ENCODE assay signal across 11 mouse cellular contexts in genomic region chr9:110944265-110944664, GRCm38 (mm10). TPM values are rescaled to one million over a fixed set of nuclear protein-coding genes. Genes with fewer than 3 reads are reported as not detected.
DNase-seq lines count a peak whose midpoint lies in the region; ATAC-seq lines count a peak whose summit lies in the region.
"Had no signal": no experiment of that assay in that cellular context is flagged by ENCODE, and none has a peak within 500 bp of the region (broad histone marks: within the 10 kb centered on the region; RNA-seq: fewer than 3 reads in every experiment).

No protein-coding gene starts in this region.

- H3K27me3 ChIP-seq in midbrain, embryonic 11.5 days (ENCODE audit: control insufficient read depth, insufficient read depth, low read length), result peaks cover 24% of the 10 kb centered on the region
- peaks cover 2% of the 10 kb centered on the region; the same call in 1 of the 2 replicates for H3K27me3 ChIP-seq in midbrain, embryonic 16.5 days (ENCODE audit: control insufficient read depth, insufficient read depth, low read depth, low read length)
- H3K27me3 ChIP-seq in embryonic facial prominence, embryonic 11.5 days (ENCODE audit: control insufficient read depth, insufficient read depth, low read length), result peaks cover 28% of the 10 kb centered on the region
- H3K27me3 ChIP-seq in splenic B cell, adult 2 months (ENCODE audit: control insufficient read depth, insufficient read depth, low read length, poor library complexity, severe bottlenecking), result no peaks in the 10 kb centered on the region

- DNase-seq in gastrocnemius, adult 18-20 months (ENCODE audit: low spot score), result peak; percentile 25
- DNase-seq in gastrocnemius, postnatal 36 days, result no peak
- DNase-seq in midbrain, embryonic 11.5 days (ENCODE audit: low spot score, missing footprints), result peak; percentile 84
- DNase-seq in embryonic facial prominence, embryonic 11.5 days (ENCODE audit: low spot score), result peak; percentile 52
- peak; percentile 10 for DNase-seq in splenic B cell, adult 2 months (ENCODE audit: low read depth, low spot score)
- no peak for DNase-seq in layer of hippocampus, postnatal 36 days
- DNase-seq: heart, postnatal 4 days had no signal

- peaks cover 19% of the 10 kb centered on the region for H3K4me1 ChIP-seq in midbrain, embryonic 11.5 days (ENCODE audit: control insufficient read depth, insufficient read depth, low read length)
- H3K4me1 ChIP-seq in midbrain, embryonic 16.5 days (ENCODE audit: control insufficient read depth, insufficient read depth, low read length), result no peaks in the 10 kb centered on the region
- H3K4me1 ChIP-seq in embryonic facial prominence, embryonic 11.5 days (ENCODE audit: control insufficient read depth, insufficient read depth, low read length), result peaks cover 3% of the 10 kb centered on the region; the same call in 1 of the 2 replicates
- H3K4me1 ChIP-seq: liver, embryonic 15.5 days had no signal

- H3K4me3 ChIP-seq in midbrain, embryonic 11.5 days (ENCODE audit: low read depth, low read length), result no peak overlapping the region
- H3K4me3 ChIP-seq in midbrain, embryonic 16.5 days (ENCODE audit: low read depth, low read length), result no peak overlapping the region
- H3K4me3 ChIP-seq in embryonic facial prominence, embryonic 11.5 days (ENCODE audit: low read depth, low read length), result no peak overlapping the region
- H3K4me3 ChIP-seq: liver, embryonic 15.5 days had no signal

- H3K36me3 ChIP-seq in midbrain, embryonic 11.5 days (ENCODE audit: control insufficient read depth, insufficient read depth, low read length), result no peaks in the 10 kb centered on the region
- H3K36me3 ChIP-seq in midbrain, embryonic 16.5 days (ENCODE audit: control insufficient read depth, insufficient read depth, low read length), result no peaks in the 10 kb centered on the region
- H3K36me3 ChIP-seq in embryonic facial prominence, embryonic 11.5 days (replicated peaks; ENCODE audit: control insufficient read depth, insufficient read depth, low read depth, low read length), result no peaks in the 10 kb centered on the region
- no peaks in the 10 kb centered on the region for H3K36me3 ChIP-seq in splenic B cell, adult 2 months (ENCODE audit: control insufficient read depth, insufficient read depth, low read length, poor library complexity, severe bottlenecking)
- H3K36me3 ChIP-seq: liver, embryonic 15.5 days had no signal

- H3K9me3 ChIP-seq in midbrain, embryonic 11.5 days (ENCODE audit: control insufficient read depth, low read length), result no peaks in the 10 kb centered on the region
- H3K9me3 ChIP-seq in midbrain, embryonic 16.5 days (replicated peaks; ENCODE audit: control insufficient read depth, low read length, poor library complexity, severe bottlenecking), result no peaks in the 10 kb centered on the region
- no peaks in the 10 kb centered on the region for H3K9me3 ChIP-seq in embryonic facial prominence, embryonic 11.5 days (replicated peaks; ENCODE audit: control insufficient read depth, low read length)
- H3K9me3 ChIP-seq: liver, embryonic 15.5 days had no signal

- H3K9ac ChIP-seq in midbrain, embryonic 11.5 days (ENCODE audit: low read length), result no peak overlapping the region
- no peak overlapping the region for H3K9ac ChIP-seq in midbrain, embryonic 16.5 days (ENCODE audit: low read depth, low read length)
- no peak overlapping the region for H3K9ac ChIP-seq in embryonic facial prominence, embryonic 11.5 days (replicated peaks; ENCODE audit: low read length)
- H3K9ac ChIP-seq: liver, embryonic 15.5 days had no signal

- H3K27ac ChIP-seq in midbrain, embryonic 11.5 days (ENCODE audit: low read depth, low read length), result no peak overlapping the region
- H3K27ac ChIP-seq in midbrain, embryonic 16.5 days (ENCODE audit: low read length), result no peak overlapping the region
- H3K27ac ChIP-seq in embryonic facial prominence, embryonic 11.5 days (replicated peaks; ENCODE audit: low read depth, low read length), result no peak overlapping the region
- H3K27ac ChIP-seq: liver, embryonic 15.5 days had no signal

- intact Hi-C loops in gastrocnemius, postnatal 36 days (cut with DNase I), result no loop called here

- WGBS in midbrain, embryonic 11.5 days, result 32% methylated on average over 13 of the region's 13 CpGs
- 33% methylated on average over 13 of the region's 13 CpGs for WGBS in midbrain, embryonic 16.5 days
- WGBS in embryonic facial prominence, embryonic 11.5 days, result 38% methylated on average over 13 of the region's 13 CpGs

- no peak overlapping the region for H3K4me2 ChIP-seq in midbrain, embryonic 11.5 days
- no peak overlapping the region for H3K4me2 ChIP-seq in midbrain, embryonic 16.5 days (ENCODE audit: low read length)
- no peak overlapping the region for H3K4me2 ChIP-seq in embryonic facial prominence, embryonic 11.5 days (ENCODE audit: low read depth, low read length)
- H3K4me2 ChIP-seq: liver, embryonic 15.5 days had no signal

- ATAC-seq in midbrain, embryonic 11.5 days (ENCODE audit: low FRiP score), result no peak
- no peak for ATAC-seq in midbrain, embryonic 16.5 days
- no peak for ATAC-seq in embryonic facial prominence, embryonic 11.5 days (replicated peaks; ENCODE audit: insufficient number of reproducible peaks, low FRiP score, low TSS enrichment, low read depth)
- ATAC-seq in megakaryocyte, adult 5-6 weeks (ENCODE audit: poor library complexity, severe bottlenecking), result no peak

RNA-seq across cellular contexts. Expression of gene Tdgf1, which starts 1.7 kb away (rescaled TPM):
- not detected for total RNA-seq in gastrocnemius, adult 18-20 months (2021)
- total RNA-seq in gastrocnemius, postnatal 36 days (2021), result not detected
- polyA plus RNA-seq in midbrain, embryonic 11.5 days (2014; fragmentation: Nextera tagmentation; extraction: Ambion mirVana), result not detected in 2 replicates
- not detected in 2 replicates for polyA plus RNA-seq in midbrain, embryonic 16.5 days (2015; fragmentation: Nextera tagmentation; extraction: Ambion mirVana)
- not detected in 2 replicates for polyA plus RNA-seq in embryonic facial prominence, embryonic 11.5 days (2014; fragmentation: Nextera tagmentation; extraction: Ambion mirVana)
- total RNA-seq in layer of hippocampus, postnatal 36 days (2021), result under 1 TPM; 0.22 to 0.33 TPM
- not detected in 2 replicates for total RNA-seq in megakaryocyte, adult 5-6 weeks (2015)
- not detected in 2 replicates for total RNA-seq in megakaryocyte, adult 5-6 weeks (2017)
- total RNA-seq: heart, postnatal 4 days had no signal
- polyA plus RNA-seq: liver, embryonic 15.5 days had no signal

RNA-seq across cellular contexts. Expression of gene Lrrc2, which starts 7.1 kb away (rescaled TPM):
- total RNA-seq in gastrocnemius, adult 18-20 months (2021), result 100 to 1,000 TPM in 1 of 2 experiments, 10 to 100 TPM in 1; 82.8 to 112 TPM
- total RNA-seq in gastrocnemius, postnatal 36 days (2021), result 10 to 100 TPM; 45.8 to 73.6 TPM
- 0.04 TPM in 1 of 2 replicates, not detected in the other for polyA plus RNA-seq in midbrain, embryonic 11.5 days (2014; fragmentation: Nextera tagmentation; extraction: Ambion mirVana)
- 0.29 and 1.2 TPM in 2 replicates for polyA plus RNA-seq in midbrain, embryonic 16.5 days (2015; fragmentation: Nextera tagmentation; extraction: Ambion mirVana)
- polyA plus RNA-seq in embryonic facial prominence, embryonic 11.5 days (2014; fragmentation: Nextera tagmentation; extraction: Ambion mirVana), result 0.20 and 0.74 TPM in 2 replicates
- 1 to 10 TPM; 1.3 to 1.5 TPM for total RNA-seq in layer of hippocampus, postnatal 36 days (2021)
- total RNA-seq in megakaryocyte, adult 5-6 weeks (2015), result not detected in 2 replicates
- 0.04 TPM in 1 of 2 replicates, not detected in the other for total RNA-seq in megakaryocyte, adult 5-6 weeks (2017)

RNA-seq across cellular contexts. Expression of gene Fam240a, which starts 27.6 kb away (rescaled TPM):
- total RNA-seq in gastrocnemius, adult 18-20 months (2021), result 1 to 10 TPM; 1.2 TPM
- 1 to 10 TPM in 1 of 2 experiments, not detected in 1; 1.2 TPM for total RNA-seq in gastrocnemius, postnatal 36 days (2021)
- polyA plus RNA-seq in midbrain, embryonic 11.5 days (2014; fragmentation: Nextera tagmentation; extraction: Ambion mirVana), result not detected in 2 replicates
- polyA plus RNA-seq in midbrain, embryonic 16.5 days (2015; fragmentation: Nextera tagmentation; extraction: Ambion mirVana), result not detected in 2 replicates
- polyA plus RNA-seq in embryonic facial prominence, embryonic 11.5 days (2014; fragmentation: Nextera tagmentation; extraction: Ambion mirVana), result not detected in 2 replicates
- total RNA-seq in layer of hippocampus, postnatal 36 days (2021), result not detected
- total RNA-seq in megakaryocyte, adult 5-6 weeks (2015), result not detected in 2 replicates
- total RNA-seq in megakaryocyte, adult 5-6 weeks (2017), result not detected in 2 replicates
- total RNA-seq: heart, postnatal 4 days had no signal
- polyA plus RNA-seq: embryonic facial prominence, embryonic 14.5 days; liver, embryonic 15.5 days had no signal

RNA-seq across cellular contexts. Expression of gene Rtp3, which starts 46.1 kb away (rescaled TPM):
- 1 to 10 TPM in 1 of 2 experiments, under 1 TPM in 1; 0.94 to 2.4 TPM for total RNA-seq in gastrocnemius, adult 18-20 months (2021)
- 1 to 10 TPM in 1 of 2 experiments, under 1 TPM in 1; 0.54 to 1.3 TPM for total RNA-seq in gastrocnemius, postnatal 36 days (2021)
- polyA plus RNA-seq in midbrain, embryonic 11.5 days (2014; fragmentation: Nextera tagmentation; extraction: Ambion mirVana), result 0.11 TPM in 2 replicates
- polyA plus RNA-seq in midbrain, embryonic 16.5 days (2015; fragmentation: Nextera tagmentation; extraction: Ambion mirVana), result 0.20 TPM in 1 of 2 replicates, not detected in the other
- polyA plus RNA-seq in embryonic facial prominence, embryonic 11.5 days (2014; fragmentation: Nextera tagmentation; extraction: Ambion mirVana), result 0.13 and 0.28 TPM in 2 replicates
- under 1 TPM; 0.18 to 0.32 TPM for total RNA-seq in layer of hippocampus, postnatal 36 days (2021)
- not detected in 2 replicates for total RNA-seq in megakaryocyte, adult 5-6 weeks (2015)
- total RNA-seq in megakaryocyte, adult 5-6 weeks (2017), result not detected in 2 replicates

Comparison
In these comparisons a context has a peak if more than half of its experiments do, and no peak if none do; other contexts are left out.
1. DNase-seq: peak in gastrocnemius, adult 18-20 months (single experiment), midbrain, embryonic 11.5 days (single experiment), embryonic facial prominence, embryonic 11.5 days (single experiment) and splenic B cell, adult 2 months (single experiment); none in gastrocnemius, postnatal 36 days (0 of 2) and layer of hippocampus, postnatal 36 days (0 of 2).
2. RNA of gene Lrrc2, which starts 7.1 kb away (total RNA-seq): 82.8 to 112 TPM in gastrocnemius, adult 18-20 months and 45.8 to 73.6 TPM in gastrocnemius, postnatal 36 days; 1.3 to 1.5 TPM in layer of hippocampus, postnatal 36 days and 0.04 TPM in megakaryocyte, adult 5-6 weeks; every median in the first group is over 10 times any median in the second.